Mouse (Mus musculus) lung, postnatal 0 days (tissue): Measurements from ENCODE around the gene Pdlim5.

Experiments
- CTCF ChIP-seq: IDR thresholded peaks from 2 replicates; pipeline ENCODE4 v1.5.1; 2016; ENCODE audit warnings: antibody characterized with exemption, mild to moderate bottlenecking
- EP300 ChIP-seq: IDR thresholded peaks from 2 replicates; pipeline ENCODE4 v1.6.1; 2016; ENCODE audit warnings: antibody characterized with exemption, mild to moderate bottlenecking, control low read depth

DNA sequence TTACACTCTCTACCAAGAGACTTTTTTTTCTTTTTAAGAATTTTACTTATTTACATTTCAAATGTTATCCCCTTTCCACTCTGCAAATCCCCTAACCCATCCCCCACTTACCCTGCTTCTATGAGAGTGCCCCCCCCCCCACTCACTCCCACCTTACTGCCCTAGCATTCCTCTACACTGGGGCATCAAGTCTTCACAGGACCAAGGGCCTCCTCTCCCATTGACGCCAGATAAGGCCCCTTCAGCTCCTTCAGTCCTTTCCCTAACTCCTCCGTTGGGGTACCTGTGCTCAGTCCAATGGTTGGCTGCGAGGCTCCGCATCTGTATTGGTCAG is 48.2 kb upstream of the Pdlim5 start:
- TF ChIP-seq CTCF, result no peak
- no peak for TF ChIP-seq EP300
